Mouse (Mus musculus): ENCODE results near the gene Hemgn. TPM values are rescaled to one million over a fixed set of nuclear protein-coding genes. Genes with fewer than 3 reads are reported as not detected.

Hemgn gene
- polyA plus RNA-seq, 1 experiment from 2014 or later: 0.73 TPM

DNA sequence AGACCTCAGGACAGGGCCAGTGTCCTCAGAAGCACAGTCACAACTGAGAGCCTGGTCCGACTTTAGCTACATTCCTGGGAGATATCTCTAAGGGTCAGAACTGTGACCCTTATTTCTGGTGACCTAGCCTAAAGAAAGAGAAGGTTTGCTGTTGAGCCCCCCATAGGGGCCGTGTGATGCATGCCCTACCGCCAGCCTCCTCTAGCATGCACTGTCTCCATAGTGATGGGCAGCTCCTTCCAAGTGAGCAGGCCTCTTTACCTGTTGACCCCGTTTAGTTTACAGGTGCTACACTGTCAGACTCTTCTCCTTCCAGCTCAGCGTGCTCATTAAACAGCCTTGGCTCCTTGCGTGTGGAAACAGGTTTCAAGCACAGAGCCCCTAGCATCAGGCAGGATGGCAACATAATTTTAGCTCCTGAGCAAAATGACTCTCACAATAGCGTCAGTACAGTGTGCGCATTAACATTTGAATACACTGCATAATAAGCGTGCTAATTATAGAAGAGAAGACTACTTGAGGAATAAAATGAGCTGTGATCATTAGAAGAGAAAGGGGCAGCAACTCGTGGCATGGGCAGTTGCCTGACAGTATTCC lies 15.7 kb upstream of the Hemgn start:
- ATAC-seq (ENCODE audit: low FRiP score, low TSS enrichment): no peak
- no peak overlapping the region for H3K27ac ChIP-seq (ENCODE audit: low read depth, low read length)
- no peaks in the 10 kb centered on the region for H3K9me3 ChIP-seq (ENCODE audit: control insufficient read depth, low read length)
- no peak overlapping the region for H3K4me3 ChIP-seq (ENCODE audit: low read length)
- H3K9ac ChIP-seq (ENCODE audit: low read depth, low read length): no peak overlapping the region
- H3K27me3 ChIP-seq (ENCODE audit: control insufficient read depth, insufficient read depth, low read length): no peaks in the 10 kb centered on the region
- no peak overlapping the region for H3K4me2 ChIP-seq (replicated peaks; ENCODE audit: low read depth, low read length)
- H3K36me3 ChIP-seq (ENCODE audit: control insufficient read depth, insufficient read depth, low read length): no peaks in the 10 kb centered on the region
- H3K4me1 ChIP-seq (ENCODE audit: control insufficient read depth, insufficient read depth, low read length): no peaks in the 10 kb centered on the region
- 68% methylated on average over 10 of the region's 10 CpGs for WGBS

GRCm38 (mm10) chr4:46422625-46423024 lies 9.3 kb upstream of the Hemgn start:
- no peak overlapping the region for H3K27ac ChIP-seq (ENCODE audit: low read depth, low read length)
- H3K9me3 ChIP-seq (ENCODE audit: control insufficient read depth, low read length): no peaks in the 10 kb centered on the region
- no peaks in the 10 kb centered on the region for H3K27me3 ChIP-seq (ENCODE audit: control insufficient read depth, insufficient read depth, low read length)
- no peak overlapping the region for H3K4me2 ChIP-seq (replicated peaks; ENCODE audit: low read depth, low read length)
- H3K36me3 ChIP-seq (ENCODE audit: control insufficient read depth, insufficient read depth, low read length): no peaks in the 10 kb centered on the region
- H3K4me1 ChIP-seq (ENCODE audit: control insufficient read depth, insufficient read depth, low read length): no peaks in the 10 kb centered on the region
- H3K9ac ChIP-seq (ENCODE audit: low read depth, low read length): no peak overlapping the region
- H3K4me3 ChIP-seq (ENCODE audit: low read length): no peak overlapping the region
- WGBS: 62% methylated on average over 8 of the region's 8 CpGs
- no peak for ATAC-seq (ENCODE audit: low FRiP score, low TSS enrichment)

DNA sequence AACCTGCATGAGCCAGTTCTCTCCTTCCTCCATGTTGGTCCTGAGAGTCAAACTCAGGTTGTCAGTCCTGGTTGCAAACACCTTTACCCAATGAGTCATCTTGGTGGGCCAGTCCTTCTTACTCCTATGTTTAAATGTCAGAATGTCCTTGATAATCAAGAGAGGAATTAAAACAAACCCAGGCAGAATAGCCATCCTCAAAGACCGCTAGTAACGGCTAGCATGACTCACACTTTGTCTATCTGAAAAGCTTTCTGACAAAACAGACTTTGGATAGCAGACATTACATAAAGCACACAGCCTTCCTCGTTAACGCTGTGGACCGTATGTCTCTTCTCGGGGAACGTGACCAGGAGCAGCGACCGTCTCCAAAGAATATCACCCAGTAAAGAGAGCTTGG lies 5.5 kb upstream of the Hemgn start:
- no peak for ATAC-seq (ENCODE audit: low FRiP score, low TSS enrichment)
- H3K27ac ChIP-seq (ENCODE audit: low read depth, low read length): no peak overlapping the region
- no peak overlapping the region for H3K4me2 ChIP-seq (replicated peaks; ENCODE audit: low read depth, low read length)
- 87% methylated on average over 9 of the region's 9 CpGs for WGBS
- no peaks in the 10 kb centered on the region for H3K36me3 ChIP-seq (ENCODE audit: control insufficient read depth, insufficient read depth, low read length)
- no peaks in the 10 kb centered on the region for H3K9me3 ChIP-seq (ENCODE audit: control insufficient read depth, low read length)
- no peak overlapping the region for H3K4me3 ChIP-seq (ENCODE audit: low read length)
- H3K4me1 ChIP-seq (ENCODE audit: control insufficient read depth, insufficient read depth, low read length): no peaks in the 10 kb centered on the region
- no peak overlapping the region for H3K9ac ChIP-seq (ENCODE audit: low read depth, low read length)
- no peaks in the 10 kb centered on the region for H3K27me3 ChIP-seq (ENCODE audit: control insufficient read depth, insufficient read depth, low read length)

DNA sequence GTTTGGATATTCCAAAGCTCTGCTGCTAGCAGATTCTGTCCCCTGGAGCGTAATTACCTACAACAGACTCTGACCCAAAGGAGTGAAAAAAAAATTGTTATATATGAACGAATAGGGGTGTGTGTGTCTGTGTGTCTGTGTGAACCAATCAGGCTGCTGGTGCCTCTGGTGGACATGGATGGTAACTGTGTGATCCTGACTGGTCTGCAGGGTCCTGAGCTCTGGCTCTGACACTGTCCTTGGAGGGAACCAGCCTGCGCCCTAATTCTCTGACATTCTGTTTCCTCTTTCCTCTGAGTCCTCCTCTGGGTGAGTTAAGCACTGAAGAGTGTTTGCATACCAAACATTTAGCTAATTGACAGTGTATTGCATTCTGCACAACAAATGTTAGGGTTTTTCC lies 4.2 kb upstream of the Hemgn start:
- H3K4me2 ChIP-seq (replicated peaks; ENCODE audit: low read depth, low read length): no peak overlapping the region
- H3K4me1 ChIP-seq (ENCODE audit: control insufficient read depth, insufficient read depth, low read length): no peaks in the 10 kb centered on the region
- no peaks in the 10 kb centered on the region for H3K9me3 ChIP-seq (ENCODE audit: control insufficient read depth, low read length)
- H3K27me3 ChIP-seq (ENCODE audit: control insufficient read depth, insufficient read depth, low read length): no peaks in the 10 kb centered on the region
- H3K27ac ChIP-seq (ENCODE audit: low read depth, low read length): no peak overlapping the region
- 69% methylated on average over 3 of the region's 3 CpGs for WGBS
- ATAC-seq (ENCODE audit: low FRiP score, low TSS enrichment): no peak
- no peak overlapping the region for H3K9ac ChIP-seq (ENCODE audit: low read depth, low read length)
- H3K4me3 ChIP-seq (ENCODE audit: low read length): no peak overlapping the region
- no peaks in the 10 kb centered on the region for H3K36me3 ChIP-seq (ENCODE audit: control insufficient read depth, insufficient read depth, low read length)

- Histone ChIP-seq H3K4me2 (replicated peaks; ENCODE audit: low read depth, low read length) (no peak overlapping the region), H3K9ac (ENCODE audit: low read depth, low read length) (no peak overlapping the region), H3K9me3 (ENCODE audit: control insufficient read depth, low read length) (no peaks in the 10 kb centered on the region), H3K27ac (ENCODE audit: low read depth, low read length) (no peak overlapping the region), H3K4me1 (ENCODE audit: control insufficient read depth, insufficient read depth, low read length) (no peaks in the 10 kb centered on the region), H3K4me3 (ENCODE audit: low read length) (no peak overlapping the region), H3K27me3 (ENCODE audit: control insufficient read depth, insufficient read depth, low read length) (no peaks in the 10 kb centered on the region), H3K36me3 (ENCODE audit: control insufficient read depth, insufficient read depth, low read length) (no peaks in the 10 kb centered on the region)
- no peak for ATAC-seq (ENCODE audit: low FRiP score, low TSS enrichment)
- WGBS: 66% methylated on average over 1 of the region's 1 CpGs
These were observed 1.2 kb downstream of the Hemgn start for GRCm38 (mm10) chr4:46412113-46412512.

- no peak overlapping the region for H3K27ac ChIP-seq (ENCODE audit: low read depth, low read length)
- ATAC-seq (ENCODE audit: low FRiP score, low TSS enrichment): no peak
- H3K27me3 ChIP-seq (ENCODE audit: control insufficient read depth, insufficient read depth, low read length): no peaks in the 10 kb centered on the region
- H3K4me1 ChIP-seq (ENCODE audit: control insufficient read depth, insufficient read depth, low read length): no peaks in the 10 kb centered on the region
- WGBS: 86% methylated on average over 6 of the region's 6 CpGs
- no peaks in the 10 kb centered on the region for H3K9me3 ChIP-seq (ENCODE audit: control insufficient read depth, low read length)
- H3K36me3 ChIP-seq (ENCODE audit: control insufficient read depth, insufficient read depth, low read length): no peaks in the 10 kb centered on the region
- no peak overlapping the region for H3K4me3 ChIP-seq (ENCODE audit: low read length)
- H3K9ac ChIP-seq (ENCODE audit: low read depth, low read length): no peak overlapping the region
- no peak overlapping the region for H3K4me2 ChIP-seq (replicated peaks; ENCODE audit: low read depth, low read length)
These were observed 1.8 kb downstream of the Hemgn start for GRCm38 (mm10) chr4:46411489-46411888.

GRCm38 (mm10) chr4:46410677-46411076 lies 2.6 kb downstream of the Hemgn start:
- no peaks in the 10 kb centered on the region for H3K9me3 ChIP-seq (ENCODE audit: control insufficient read depth, low read length)
- no peak overlapping the region for H3K4me3 ChIP-seq (ENCODE audit: low read length)
- ATAC-seq (ENCODE audit: low FRiP score, low TSS enrichment): no peak
- 94% methylated on average over 5 of the region's 5 CpGs for WGBS
- H3K9ac ChIP-seq (ENCODE audit: low read depth, low read length): no peak overlapping the region
- no peaks in the 10 kb centered on the region for H3K27me3 ChIP-seq (ENCODE audit: control insufficient read depth, insufficient read depth, low read length)
- H3K36me3 ChIP-seq (ENCODE audit: control insufficient read depth, insufficient read depth, low read length): no peaks in the 10 kb centered on the region
- H3K4me1 ChIP-seq (ENCODE audit: control insufficient read depth, insufficient read depth, low read length): no peaks in the 10 kb centered on the region
- no peak overlapping the region for H3K4me2 ChIP-seq (replicated peaks; ENCODE audit: low read depth, low read length)
- H3K27ac ChIP-seq (ENCODE audit: low read depth, low read length): no peak overlapping the region

GRCm38 (mm10) chr4:46406966-46407703 lies 6.2 kb downstream of the Hemgn start:
- Histone ChIP-seq H3K4me3 (ENCODE audit: low read length) (no peak overlapping the region), H3K4me1 (ENCODE audit: control insufficient read depth, insufficient read depth, low read length) (no peaks in the 10 kb centered on the region), H3K4me2 (replicated peaks; ENCODE audit: low read depth, low read length) (no peak overlapping the region), H3K36me3 (ENCODE audit: control insufficient read depth, insufficient read depth, low read length) (no peaks in the 10 kb centered on the region), H3K9me3 (ENCODE audit: control insufficient read depth, low read length) (no peaks in the 10 kb centered on the region), H3K27me3 (ENCODE audit: control insufficient read depth, insufficient read depth, low read length) (no peaks in the 10 kb centered on the region), H3K9ac (ENCODE audit: low read depth, low read length) (no peak overlapping the region), H3K27ac (ENCODE audit: low read depth, low read length) (no peak overlapping the region)
- ATAC-seq (ENCODE audit: low FRiP score, low TSS enrichment): no peak
- WGBS: 91% methylated on average over 8 of the region's 8 CpGs

DNA sequence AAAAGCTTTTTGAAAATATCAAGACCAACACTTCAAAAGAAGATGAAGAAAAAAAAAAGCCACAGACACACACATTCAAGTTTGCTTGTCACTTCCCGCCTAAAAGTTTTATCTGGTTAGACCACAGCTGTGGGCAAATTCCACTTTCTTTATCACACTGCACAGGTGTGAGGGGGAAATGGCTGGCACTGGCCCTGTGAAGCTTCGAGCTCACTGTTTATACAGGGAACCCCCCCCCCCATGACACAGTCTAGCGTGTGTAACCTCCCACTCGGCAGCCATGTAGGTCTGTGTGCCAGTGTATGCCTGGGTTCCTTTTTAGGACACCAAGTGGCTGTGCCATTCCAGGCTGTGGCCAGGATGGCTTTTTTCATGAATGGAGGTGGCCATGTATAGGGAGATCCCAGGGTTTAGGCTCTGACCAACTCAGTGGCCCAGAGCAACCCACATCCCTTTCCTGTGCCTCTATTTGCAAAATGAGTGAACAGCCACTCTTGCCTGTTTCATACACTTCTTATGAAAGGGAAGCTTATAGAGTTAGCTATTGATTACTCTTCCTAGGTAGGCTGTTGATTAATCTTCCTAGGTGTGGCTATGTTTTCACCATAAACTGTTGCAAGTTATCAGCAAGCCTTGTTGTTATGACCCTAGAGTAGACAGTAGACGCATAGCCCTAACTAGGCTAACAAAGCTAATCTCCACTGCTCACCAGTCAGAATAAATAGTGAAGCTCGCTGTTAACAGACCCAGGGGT lies 9.1 kb downstream of the Hemgn start:
- no peak overlapping the region for H3K4me3 ChIP-seq (ENCODE audit: low read length)
- H3K4me1 ChIP-seq (ENCODE audit: control insufficient read depth, insufficient read depth, low read length): no peaks in the 10 kb centered on the region
- no peak overlapping the region for H3K27ac ChIP-seq (ENCODE audit: low read depth, low read length)
- no peak overlapping the region for H3K9ac ChIP-seq (ENCODE audit: low read depth, low read length)
- no peaks in the 10 kb centered on the region; the same call in 1 of the 2 replicates for H3K9me3 ChIP-seq (ENCODE audit: control insufficient read depth, low read length)
- WGBS: 75% methylated on average over 6 of the region's 6 CpGs
- no peak for ATAC-seq (ENCODE audit: low FRiP score, low TSS enrichment)
- no peak overlapping the region for H3K4me2 ChIP-seq (replicated peaks; ENCODE audit: low read depth, low read length)
- no peaks in the 10 kb centered on the region for H3K36me3 ChIP-seq (ENCODE audit: control insufficient read depth, insufficient read depth, low read length)
- no peaks in the 10 kb centered on the region for H3K27me3 ChIP-seq (ENCODE audit: control insufficient read depth, insufficient read depth, low read length)

Data from kidney, embryonic 14.5 days (tissue).